Mouse (Mus musculus): ENCODE measurements around the gene Zfp523. TPM values are rescaled to one million over a fixed set of nuclear protein-coding genes. Genes with fewer than 3 reads are reported as not detected.
A peak's percentile ranks its signal among the peaks of the same experiment; 100 is the strongest.

The Zfp523 gene
- polyA plus RNA-seq (2015; fragmentation: Nextera tagmentation; extraction: Ambion mirVana), result 22.1 and 23.7 TPM in 2 replicates

GRCm38 (mm10) chr17:28176775-28177539 lies at the start of gene Zfp523:
Zfp523 (plus strand) TSS chr17:28177129.
- H3K27me3 ChIP-seq (replicated peaks; ENCODE audit: control insufficient read depth, insufficient read depth, low read length), result no peaks in the 10 kb centered on the region
- H3K4me1 ChIP-seq (ENCODE audit: control insufficient read depth, insufficient read depth, low read length), result peaks cover 50% of the 10 kb centered on the region
- peak within 1 kb of the TSS; percentile 98 for H3K9ac ChIP-seq (ENCODE audit: low read depth, low read length)
- H3K36me3 ChIP-seq (ENCODE audit: control insufficient read depth, insufficient read depth, low read length), result no peaks in the 10 kb centered on the region
- H3K4me3 ChIP-seq (ENCODE audit: low read length), result peak within 1 kb of the TSS; percentile 90
- peak; percentile 91 for ATAC-seq
- H3K27ac ChIP-seq (ENCODE audit: low read length), result peak within 1 kb of the TSS; percentile 91
- H3K4me2 ChIP-seq (ENCODE audit: low read depth, low read length), result peak within 1 kb of the TSS; percentile 94
- no peaks in the 10 kb centered on the region for H3K9me3 ChIP-seq (ENCODE audit: control insufficient read depth, low read length)
- WGBS, result under 1% methylated on average over 64 of the region's 82 CpGs

- Histone ChIP-seq H3K27ac (ENCODE audit: low read length) (no peak overlapping the region), H3K4me3 (ENCODE audit: low read length) (no peak overlapping the region), H3K27me3 (replicated peaks; ENCODE audit: control insufficient read depth, insufficient read depth, low read length) (no peaks in the 10 kb centered on the region; the same call in 1 of the 2 replicates), H3K4me1 (ENCODE audit: control insufficient read depth, insufficient read depth, low read length) (no peaks in the 10 kb centered on the region), H3K9me3 (ENCODE audit: control insufficient read depth, low read length) (no peaks in the 10 kb centered on the region), H3K4me2 (ENCODE audit: low read depth, low read length) (no peak overlapping the region), H3K36me3 (ENCODE audit: control insufficient read depth, insufficient read depth, low read length) (no peaks in the 10 kb centered on the region), H3K9ac (ENCODE audit: low read depth, low read length) (no peak overlapping the region)
- ATAC-seq, result no peak
- 94% methylated on average over 5 of the region's 5 CpGs for WGBS
Observed at GRCm38 (mm10) chr17:28129796-28130195, 47.1 kb upstream of the Zfp523 start.

DNA sequence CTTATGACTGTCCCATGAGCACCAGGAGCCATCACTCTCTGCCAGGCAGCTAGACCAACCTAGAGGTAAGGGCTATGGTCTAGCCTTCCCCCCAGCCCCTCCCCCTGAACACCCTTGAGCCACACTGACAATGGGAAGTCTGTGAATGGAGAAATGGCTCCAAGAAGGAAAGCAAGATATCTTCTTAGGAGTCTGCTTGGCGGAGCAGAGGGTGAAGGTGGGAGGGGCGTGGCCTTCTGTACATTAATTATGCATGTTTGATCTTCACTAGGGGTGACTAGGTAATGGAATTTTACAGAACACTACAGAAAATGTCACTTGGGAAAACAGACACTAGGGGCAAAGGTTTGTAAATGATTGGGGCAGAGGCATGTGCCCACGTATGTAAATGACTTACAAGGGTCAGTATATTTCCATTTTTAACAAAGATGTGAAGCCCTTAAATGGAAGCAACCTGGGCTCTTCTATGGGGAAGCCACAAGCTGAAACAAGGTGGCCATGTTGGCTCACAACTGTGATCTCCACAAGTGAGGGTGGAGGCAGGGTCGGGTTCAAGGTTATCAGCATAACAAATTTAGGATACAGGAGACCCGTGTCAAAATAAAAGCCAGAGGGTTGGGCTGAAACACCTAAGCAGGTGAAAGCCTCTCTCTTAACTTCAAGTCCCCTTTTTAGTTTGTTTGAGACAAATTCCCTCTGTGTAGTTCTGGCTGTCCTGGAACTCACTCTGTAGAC lies 46.4 kb upstream of the Zfp523 start:
- H3K27ac ChIP-seq (ENCODE audit: low read length), result no peak overlapping the region
- ATAC-seq, result no peak
- no peaks in the 10 kb centered on the region for H3K4me1 ChIP-seq (ENCODE audit: control insufficient read depth, insufficient read depth, low read length)
- H3K4me2 ChIP-seq (ENCODE audit: low read depth, low read length), result no peak overlapping the region
- H3K27me3 ChIP-seq (replicated peaks; ENCODE audit: control insufficient read depth, insufficient read depth, low read length), result no peaks in the 10 kb centered on the region; the same call in 1 of the 2 replicates
- H3K4me3 ChIP-seq (ENCODE audit: low read length), result no peak overlapping the region
- H3K9me3 ChIP-seq (ENCODE audit: control insufficient read depth, low read length), result no peaks in the 10 kb centered on the region
- no peak overlapping the region for H3K9ac ChIP-seq (ENCODE audit: low read depth, low read length)
- no peaks in the 10 kb centered on the region for H3K36me3 ChIP-seq (ENCODE audit: control insufficient read depth, insufficient read depth, low read length)
- 65% methylated on average over 5 of the region's 5 CpGs for WGBS

DNA sequence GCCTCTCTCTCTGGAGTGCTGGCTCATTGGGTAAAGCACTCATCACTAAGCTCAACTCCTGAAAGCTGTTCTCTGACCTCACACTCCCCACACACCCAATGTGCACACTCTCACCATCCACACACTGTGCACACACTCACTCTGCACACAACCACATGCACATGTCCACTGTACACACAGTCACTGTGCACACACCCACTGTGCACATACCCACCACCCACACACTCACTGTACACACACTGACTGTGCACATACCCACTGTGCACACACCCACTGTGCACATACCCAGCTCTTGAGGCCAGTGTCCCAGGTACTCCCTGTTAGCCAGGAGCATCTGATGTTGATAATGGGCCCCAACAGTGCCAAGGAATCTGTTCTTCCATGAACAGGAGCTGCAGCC lies 45.8 kb upstream of the Zfp523 start:
- no peak overlapping the region for H3K4me2 ChIP-seq (ENCODE audit: low read depth, low read length)
- no peaks in the 10 kb centered on the region for H3K36me3 ChIP-seq (ENCODE audit: control insufficient read depth, insufficient read depth, low read length)
- ATAC-seq, result no peak
- H3K4me3 ChIP-seq (ENCODE audit: low read length), result no peak overlapping the region
- no peak overlapping the region for H3K27ac ChIP-seq (ENCODE audit: low read length)
- H3K9me3 ChIP-seq (ENCODE audit: control insufficient read depth, low read length), result no peaks in the 10 kb centered on the region
- no peaks in the 10 kb centered on the region for H3K4me1 ChIP-seq (ENCODE audit: control insufficient read depth, insufficient read depth, low read length)
- no peaks in the 10 kb centered on the region; the same call in 1 of the 2 replicates for H3K27me3 ChIP-seq (replicated peaks; ENCODE audit: control insufficient read depth, insufficient read depth, low read length)
- no peak overlapping the region for H3K9ac ChIP-seq (ENCODE audit: low read depth, low read length)

DNA sequence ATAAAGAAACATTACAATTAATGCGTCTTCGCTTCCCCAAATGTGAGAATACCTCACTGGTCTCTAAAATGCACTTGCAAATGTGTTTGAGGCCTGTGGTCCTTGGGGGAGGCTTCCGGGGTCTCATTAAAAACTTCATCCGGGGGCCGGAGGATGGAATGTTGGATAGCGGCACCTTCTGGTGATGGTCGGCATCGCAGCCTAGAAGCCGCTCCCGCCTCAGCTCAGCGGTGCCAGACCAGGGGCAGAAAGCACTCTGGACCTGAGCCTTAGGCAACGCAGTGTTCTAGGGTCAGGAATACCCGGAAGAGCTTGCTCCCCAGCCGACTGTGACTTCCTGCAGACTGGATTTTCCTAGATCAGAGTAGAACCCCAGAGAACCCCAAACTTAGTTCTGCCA lies 43.7 kb upstream of the Zfp523 start:
- Histone ChIP-seq H3K9me3 (ENCODE audit: control insufficient read depth, low read length) (no peaks in the 10 kb centered on the region), H3K4me1 (ENCODE audit: control insufficient read depth, insufficient read depth, low read length) (no peaks in the 10 kb centered on the region), H3K4me3 (ENCODE audit: low read length) (no peak overlapping the region), H3K27ac (ENCODE audit: low read length) (no peak overlapping the region), H3K9ac (ENCODE audit: low read depth, low read length) (no peak overlapping the region), H3K27me3 (replicated peaks; ENCODE audit: control insufficient read depth, insufficient read depth, low read length) (no peaks in the 10 kb centered on the region; the same call in 1 of the 2 replicates), H3K36me3 (ENCODE audit: control insufficient read depth, insufficient read depth, low read length) (no peaks in the 10 kb centered on the region), H3K4me2 (ENCODE audit: low read depth, low read length) (no peak overlapping the region)
- 5% methylated on average over 14 of the region's 14 CpGs for WGBS
- ATAC-seq, result no peak

GRCm38 (mm10) chr17:28135496-28135895 lies 41.4 kb upstream of the Zfp523 start:
- WGBS, result 47% methylated on average over 3 of the region's 3 CpGs
- Histone ChIP-seq H3K9me3 (ENCODE audit: control insufficient read depth, low read length) (no peaks in the 10 kb centered on the region), H3K27ac (ENCODE audit: low read length) (no peak overlapping the region), H3K36me3 (ENCODE audit: control insufficient read depth, insufficient read depth, low read length) (no peaks in the 10 kb centered on the region), H3K9ac (ENCODE audit: low read depth, low read length) (no peak overlapping the region), H3K4me2 (ENCODE audit: low read depth, low read length) (no peak overlapping the region), H3K4me1 (ENCODE audit: control insufficient read depth, insufficient read depth, low read length) (no peaks in the 10 kb centered on the region), H3K4me3 (ENCODE audit: low read length) (no peak overlapping the region), H3K27me3 (replicated peaks; ENCODE audit: control insufficient read depth, insufficient read depth, low read length) (peaks cover 4% of the 10 kb centered on the region; the same call in 1 of the 2 replicates)
- no peak for ATAC-seq

- H3K27me3 ChIP-seq (replicated peaks; ENCODE audit: control insufficient read depth, insufficient read depth, low read length), result peaks cover 11% of the 10 kb centered on the region
- H3K4me3 ChIP-seq (ENCODE audit: low read length), result no peak overlapping the region
- no peak for ATAC-seq
- no peaks in the 10 kb centered on the region; the same call in 1 of the 2 replicates for H3K4me1 ChIP-seq (ENCODE audit: control insufficient read depth, insufficient read depth, low read length)
- no peaks in the 10 kb centered on the region for H3K9me3 ChIP-seq (ENCODE audit: control insufficient read depth, low read length)
- no peak overlapping the region for H3K4me2 ChIP-seq (ENCODE audit: low read depth, low read length)
- WGBS, result 35% methylated on average over 5 of the region's 5 CpGs
- H3K36me3 ChIP-seq (ENCODE audit: control insufficient read depth, insufficient read depth, low read length), result no peaks in the 10 kb centered on the region
- H3K9ac ChIP-seq (ENCODE audit: low read depth, low read length), result no peak overlapping the region
- H3K27ac ChIP-seq (ENCODE audit: low read length), result no peak overlapping the region
Observed at GRCm38 (mm10) chr17:28136266-28136665, 40.7 kb upstream of the Zfp523 start.

GRCm38 (mm10) chr17:28138013-28138412 lies 38.9 kb upstream of the Zfp523 start:
- Histone ChIP-seq H3K9me3 (ENCODE audit: control insufficient read depth, low read length) (no peaks in the 10 kb centered on the region), H3K4me2 (ENCODE audit: low read depth, low read length) (no peak overlapping the region), H3K4me1 (ENCODE audit: control insufficient read depth, insufficient read depth, low read length) (peaks cover 14% of the 10 kb centered on the region), H3K36me3 (ENCODE audit: control insufficient read depth, insufficient read depth, low read length) (no peaks in the 10 kb centered on the region), H3K9ac (ENCODE audit: low read depth, low read length) (no peak overlapping the region), H3K4me3 (ENCODE audit: low read length) (no peak overlapping the region), H3K27ac (ENCODE audit: low read length) (no peak overlapping the region), H3K27me3 (replicated peaks; ENCODE audit: control insufficient read depth, insufficient read depth, low read length) (peaks cover 19% of the 10 kb centered on the region)
- 83% methylated on average over 8 of the region's 8 CpGs for WGBS
- no peak for ATAC-seq

DNA sequence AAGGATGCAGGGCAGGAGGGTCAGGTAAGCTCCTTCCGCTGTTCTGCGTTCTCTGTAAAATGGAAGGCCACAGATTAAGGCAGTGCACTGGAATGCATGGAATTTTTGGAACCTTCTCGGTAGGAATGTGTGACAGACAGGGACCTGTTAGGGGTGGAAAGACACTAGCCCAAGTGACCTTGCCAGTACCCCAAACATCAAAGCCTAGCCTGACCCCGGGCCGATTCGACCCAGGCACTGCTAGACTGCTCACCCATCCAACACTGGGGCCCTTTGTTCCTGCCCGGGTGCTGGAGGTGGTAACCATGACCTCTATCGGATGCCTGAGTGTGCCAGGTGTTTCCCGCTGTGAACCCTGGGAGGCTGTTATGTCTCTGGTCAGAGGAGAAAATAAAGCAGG lies 38.2 kb upstream of the Zfp523 start:
- no peaks in the 10 kb centered on the region for H3K36me3 ChIP-seq (ENCODE audit: control insufficient read depth, insufficient read depth, low read length)
- peaks cover 15% of the 10 kb centered on the region for H3K4me1 ChIP-seq (ENCODE audit: control insufficient read depth, insufficient read depth, low read length)
- WGBS, result 58% methylated on average over 9 of the region's 9 CpGs
- H3K4me3 ChIP-seq (ENCODE audit: low read length), result no peak overlapping the region
- no peak for ATAC-seq
- H3K27ac ChIP-seq (ENCODE audit: low read length), result no peak overlapping the region
- H3K27me3 ChIP-seq (replicated peaks; ENCODE audit: control insufficient read depth, insufficient read depth, low read length), result peaks cover 19% of the 10 kb centered on the region
- no peaks in the 10 kb centered on the region for H3K9me3 ChIP-seq (ENCODE audit: control insufficient read depth, low read length)
- no peak overlapping the region for H3K4me2 ChIP-seq (ENCODE audit: low read depth, low read length)
- H3K9ac ChIP-seq (ENCODE audit: low read depth, low read length), result no peak overlapping the region
